Mouse (Mus musculus) midbrain, embryonic 13.5 days (tissue): ENCODE measurements around the gene Uroc1. TPM values are rescaled to one million over a fixed set of nuclear protein-coding genes. Genes with fewer than 3 reads are reported as not detected.

ENCODE experiments used
- ATAC-seq: fragments of 200-750 bp; cut with Nextera tagmentation; 2 replicates; pipeline ENCODE4 v1.8.0; 2017; ENCODE audit warnings: mild to moderate bottlenecking, moderate TSS enrichment, moderate library complexity
- H3K27ac ChIP-seq: fragments of 300-500 bp; sonication (generic); 2 replicates; pipeline ENCODE4 v1.5.1; 2015; ENCODE audit warnings: inconsistent platforms, mild to moderate bottlenecking, moderate library complexity
- H3K27me3 ChIP-seq: fragments of 300-500 bp; sonication (generic); 2 replicates; pipeline ENCODE4 v1.6.1; 2015; ENCODE audit warnings: mild to moderate bottlenecking, inconsistent platforms
- H3K36me3 ChIP-seq: fragments of 300-500 bp; sonication (generic); 2 replicates; pipeline ENCODE4 v1.6.1; 2015; ENCODE audit warnings: mild to moderate bottlenecking, inconsistent platforms
- H3K4me1 ChIP-seq: fragments of 300-500 bp; sonication (generic); replicated peaks from 2 replicates; pipeline ENCODE4 v1.6.1; 2015; ENCODE audit warnings: inconsistent platforms
- H3K4me2 ChIP-seq: fragments of 300-500 bp; sonication (generic); replicated peaks from 2 replicates; pipeline ENCODE4 v1.6.1; 2015; ENCODE audit warnings: moderate library complexity, mild to moderate bottlenecking, inconsistent platforms
- H3K4me3 ChIP-seq: fragments of 300-500 bp; sonication (generic); replicated peaks from 2 replicates; pipeline ENCODE4 v1.5.1; 2015; ENCODE audit warnings: mild to moderate bottlenecking, inconsistent platforms
- H3K9ac ChIP-seq: fragments of 300-500 bp; sonication (generic); replicated peaks from 2 replicates; pipeline ENCODE4 v1.6.1; 2015; ENCODE audit warnings: mild to moderate bottlenecking, inconsistent platforms
- H3K9me3 ChIP-seq: fragments of 300-500 bp; sonication (generic); 2 replicates; pipeline ENCODE4 v1.6.1; 2016; ENCODE audit warnings: mild to moderate bottlenecking, inconsistent platforms
- WGBS: fragments of 180-500 bp; shearing (Covaris S2); methylation state at CpG from one replicate; pipeline ENCODE4 v1.1.7; 2015; 5-methylcytosine and 5-hydroxymethylcytosine counted together
- polyA plus RNA-seq: library from polyadenylated mRNA; unstranded; fragments of >200 nt; fragmentation: Nextera tagmentation; extraction: Ambion mirVana; gene quantifications from 2 replicates; pipeline ENCODE4 v1.2.1, GENCODE M21; 2015

Gene Uroc1
- polyA plus RNA-seq, 1 experiment from 2014 or later: not detected

- H3K4me3 ChIP-seq: no peak overlapping the region
- peaks cover 62% of the 10 kb centered on the region for H3K36me3 ChIP-seq
- H3K27ac ChIP-seq: no peak overlapping the region
- no peaks in the 10 kb centered on the region for H3K4me1 ChIP-seq
- no peaks in the 10 kb centered on the region for H3K9me3 ChIP-seq
- WGBS: 94% methylated on average over 3 of the region's 3 CpGs
- H3K27me3 ChIP-seq: no peaks in the 10 kb centered on the region
- ATAC-seq: no peak
- no peak overlapping the region for H3K4me2 ChIP-seq
- H3K9ac ChIP-seq: no peak overlapping the region
Observed at GRCm38 (mm10) chr6:90397291-90397690, 64.2 kb downstream of the Uroc1 start.

- Histone ChIP-seq H3K27ac (no peak overlapping the region), H3K36me3 (peaks cover 24% of the 10 kb centered on the region), H3K27me3 (no peaks in the 10 kb centered on the region), H3K4me3 (no peak overlapping the region), H3K9ac (no peak overlapping the region), H3K9me3 (no peaks in the 10 kb centered on the region), H3K4me2 (no peak overlapping the region), H3K4me1 (no peaks in the 10 kb centered on the region)
- no peak for ATAC-seq
Observed at GRCm38 (mm10) chr6:90408632-90409031, 75.5 kb downstream of the Uroc1 start.

- Histone ChIP-seq H3K9ac (no peak overlapping the region), H3K9me3 (no peaks in the 10 kb centered on the region), H3K36me3 (peaks cover 2% of the 10 kb centered on the region; the same call in 1 of the 2 replicates), H3K4me2 (no peak overlapping the region), H3K4me1 (no peaks in the 10 kb centered on the region), H3K27me3 (no peaks in the 10 kb centered on the region), H3K4me3 (no peak overlapping the region), H3K27ac (no peak overlapping the region)
- WGBS: 95% methylated on average over 1 of the region's 1 CpGs
- no peak for ATAC-seq
Observed at GRCm38 (mm10) chr6:90410972-90411371, 77.9 kb downstream of the Uroc1 start.

- 86% methylated on average over 7 of the region's 7 CpGs for WGBS
- H3K4me1 ChIP-seq: no peaks in the 10 kb centered on the region
- no peak overlapping the region for H3K9ac ChIP-seq
- H3K27ac ChIP-seq: no peak overlapping the region
- H3K27me3 ChIP-seq: no peaks in the 10 kb centered on the region
- no peaks in the 10 kb centered on the region for H3K9me3 ChIP-seq
- no peak overlapping the region for H3K4me3 ChIP-seq
- H3K36me3 ChIP-seq: no peaks in the 10 kb centered on the region
- H3K4me2 ChIP-seq: no peak overlapping the region
- no peak for ATAC-seq
Observed at GRCm38 (mm10) chr6:90411926-90412325, 78.8 kb downstream of the Uroc1 start.

Other genes starting within 250 kb of the Uroc1 start
- not detected in 2 replicates for gene Vmn1r50, start 231.9 kb upstream of the Uroc1 start, polyA plus RNA-seq
- gene Vmn1r51, start 210.7 kb upstream of the Uroc1 start, polyA plus RNA-seq: not detected in 2 replicates
- not detected in 2 replicates for gene Vmn1r52, start 158.5 kb upstream of the Uroc1 start, polyA plus RNA-seq
- gene V1ra8, start 130.5 kb upstream of the Uroc1 start, polyA plus RNA-seq: not detected in 2 replicates
- not detected in 2 replicates for gene Vmn1r53, start 108.8 kb upstream of the Uroc1 start, polyA plus RNA-seq
- gene Vmn1r54, start 87.0 kb upstream of the Uroc1 start, polyA plus RNA-seq: not detected in 2 replicates
- gene BC048671, start 32.1 kb upstream of the Uroc1 start, polyA plus RNA-seq: not detected in 2 replicates
- not detected in 2 replicates for gene Chst13, start 8.1 kb upstream of the Uroc1 start, polyA plus RNA-seq
- gene Zxdc, start 36.2 kb downstream of the Uroc1 start, polyA plus RNA-seq: 11.0 TPM in 2 replicates
- 6.7 and 8.4 TPM in 2 replicates for gene Cfap100, start 95.5 kb downstream of the Uroc1 start, polyA plus RNA-seq
- gene Klf15, start 129.3 kb downstream of the Uroc1 start, polyA plus RNA-seq: 8.7 and 9.0 TPM in 2 replicates
- gene Aldh1l1, start 153.1 kb downstream of the Uroc1 start, polyA plus RNA-seq: 28.3 and 30.8 TPM in 2 replicates